Mouse (Mus musculus): ENCODE measurements around the gene Arhgap30. TPM values are rescaled to one million over a fixed set of nuclear protein-coding genes. Genes with fewer than 3 reads are reported as not detected.

The Arhgap30 gene
- polyA plus RNA-seq, 1 experiment from 2014 or later = 0.75 TPM

GRCm38 (mm10) chr1:171356814-171357213 is 31.9 kb upstream of the Arhgap30 start:
- Histone ChIP-seq H3K36me3 (peaks cover 38% of the 10 kb centered on the region), H3K4me1 (replicated peaks) (peaks cover 18% of the 10 kb centered on the region), H3K9ac (replicated peaks) (no peak overlapping the region), H3K27me3 (no peaks in the 10 kb centered on the region), H3K9me3 (peaks cover 4% of the 10 kb centered on the region; the same call in 1 of the 2 replicates), H3K27ac (no peak overlapping the region), H3K4me2 (no peak overlapping the region), H3K4me3 (replicated peaks) (no peak overlapping the region)
- no peak for ATAC-seq (ENCODE audit: insufficient number of reproducible peaks, insufficient read depth, low FRiP score, low TSS enrichment, low read depth)
- 88% methylated on average over 2 of the region's 2 CpGs for WGBS

DNA sequence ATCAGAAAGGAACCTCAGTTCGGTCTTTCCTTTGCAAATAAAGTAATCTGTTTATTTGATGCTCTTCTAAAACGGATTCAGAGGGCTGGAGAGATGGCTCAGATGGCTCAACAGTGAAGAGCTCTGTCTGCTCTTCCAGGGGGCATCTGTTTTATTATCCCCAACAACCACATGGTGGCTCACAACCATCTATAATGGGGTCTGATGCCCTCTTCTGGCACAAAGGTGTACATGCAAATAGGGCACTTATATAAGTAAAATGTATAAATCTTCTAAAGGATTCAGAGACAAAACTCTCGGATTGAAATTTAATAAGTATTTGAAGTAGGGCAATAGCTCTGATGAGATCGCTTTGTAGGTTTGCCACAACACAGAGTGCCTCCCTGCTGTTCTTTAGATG is 30.3 kb upstream of the Arhgap30 start:
- WGBS = 77% methylated on average over 4 of the region's 4 CpGs
- Histone ChIP-seq H3K4me1 (replicated peaks) (peaks cover 21% of the 10 kb centered on the region), H3K4me2 (no peak overlapping the region), H3K27ac (no peak overlapping the region), H3K9ac (replicated peaks) (no peak overlapping the region), H3K27me3 (no peaks in the 10 kb centered on the region), H3K36me3 (peaks cover 38% of the 10 kb centered on the region), H3K4me3 (replicated peaks) (no peak overlapping the region), H3K9me3 (peaks cover 4% of the 10 kb centered on the region; the same call in 1 of the 2 replicates)
- ATAC-seq (ENCODE audit: insufficient number of reproducible peaks, insufficient read depth, low FRiP score, low TSS enrichment, low read depth) = no peak

DNA sequence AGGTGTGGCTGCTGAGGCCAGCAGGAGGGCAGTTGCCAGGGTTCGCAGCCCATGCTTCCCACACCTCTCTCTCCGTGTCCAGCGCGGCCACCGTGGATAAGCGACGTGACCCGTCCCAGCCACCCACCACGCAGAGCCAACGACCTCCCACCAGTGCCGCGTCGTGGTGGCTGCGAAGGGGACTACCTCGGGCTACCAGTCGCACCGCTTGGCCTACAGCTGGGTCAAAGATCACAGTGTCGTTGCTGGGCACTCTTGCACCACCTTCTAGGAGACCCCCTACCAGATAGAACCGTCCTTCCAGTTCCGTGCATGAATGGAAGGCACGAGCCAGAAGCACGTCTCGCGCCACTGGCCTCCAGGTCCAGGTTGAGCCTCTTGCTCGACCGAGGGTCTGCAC is 28.5 kb upstream of the Arhgap30 start:
- no peak; the same call in none of the 2 replicates for ATAC-seq (ENCODE audit: insufficient number of reproducible peaks, insufficient read depth, low FRiP score, low TSS enrichment, low read depth)
- peaks cover 21% of the 10 kb centered on the region for H3K4me1 ChIP-seq (replicated peaks)
- peak overlapping the region; percentile 73; the same call in 1 of the 2 replicates for H3K27ac ChIP-seq
- peak overlapping the region; percentile 78 for H3K4me2 ChIP-seq
- H3K9me3 ChIP-seq = peaks cover 4% of the 10 kb centered on the region; the same call in 1 of the 2 replicates
- peak overlapping the region; percentile 63 for H3K9ac ChIP-seq (replicated peaks)
- H3K4me3 ChIP-seq (replicated peaks) = peak overlapping the region; percentile 52
- 3% methylated on average over 26 of the region's 26 CpGs for WGBS
- H3K27me3 ChIP-seq = no peaks in the 10 kb centered on the region
- peaks cover 33% of the 10 kb centered on the region for H3K36me3 ChIP-seq

DNA sequence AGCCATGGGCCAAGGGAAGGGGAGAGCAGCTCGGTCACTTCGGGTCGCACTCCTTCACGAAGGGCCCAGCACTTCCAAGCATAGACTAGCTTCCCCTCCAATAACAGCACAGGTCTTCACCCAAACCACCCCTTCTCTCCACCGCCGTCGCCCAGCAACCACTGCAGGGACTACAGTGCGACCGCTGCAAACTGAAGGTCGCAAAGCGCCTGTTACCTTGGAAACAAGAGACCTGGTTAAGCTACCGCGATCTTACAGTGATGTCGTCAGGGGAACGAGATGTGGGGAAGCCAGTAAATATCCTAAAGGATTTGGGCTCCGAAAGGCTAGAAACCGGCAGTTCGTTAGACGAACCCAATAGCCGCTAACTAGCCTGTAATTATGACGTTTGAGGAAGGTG is 28.1 kb upstream of the Arhgap30 start, which contains the start of gene Klhdc9:
Klhdc9 (minus strand) TSS at position 143 of the 400 bp plus-strand sequence.
- Histone ChIP-seq H3K27ac (peak within 1 kb of the TSS; percentile 77), H3K36me3 (peaks cover 33% of the 10 kb centered on the region), H3K4me2 (peak within 1 kb of the TSS; percentile 78), H3K9ac (replicated peaks) (peak within 1 kb of the TSS; percentile 63), H3K4me1 (replicated peaks) (peaks cover 21% of the 10 kb centered on the region), H3K4me3 (replicated peaks) (peak within 1 kb of the TSS; percentile 52), H3K9me3 (peaks cover 4% of the 10 kb centered on the region; the same call in 1 of the 2 replicates), H3K27me3 (no peaks in the 10 kb centered on the region)
- under 1% methylated on average over 21 of the region's 21 CpGs for WGBS
- ATAC-seq (ENCODE audit: insufficient number of reproducible peaks, insufficient read depth, low FRiP score, low TSS enrichment, low read depth) = peak; percentile 92

DNA sequence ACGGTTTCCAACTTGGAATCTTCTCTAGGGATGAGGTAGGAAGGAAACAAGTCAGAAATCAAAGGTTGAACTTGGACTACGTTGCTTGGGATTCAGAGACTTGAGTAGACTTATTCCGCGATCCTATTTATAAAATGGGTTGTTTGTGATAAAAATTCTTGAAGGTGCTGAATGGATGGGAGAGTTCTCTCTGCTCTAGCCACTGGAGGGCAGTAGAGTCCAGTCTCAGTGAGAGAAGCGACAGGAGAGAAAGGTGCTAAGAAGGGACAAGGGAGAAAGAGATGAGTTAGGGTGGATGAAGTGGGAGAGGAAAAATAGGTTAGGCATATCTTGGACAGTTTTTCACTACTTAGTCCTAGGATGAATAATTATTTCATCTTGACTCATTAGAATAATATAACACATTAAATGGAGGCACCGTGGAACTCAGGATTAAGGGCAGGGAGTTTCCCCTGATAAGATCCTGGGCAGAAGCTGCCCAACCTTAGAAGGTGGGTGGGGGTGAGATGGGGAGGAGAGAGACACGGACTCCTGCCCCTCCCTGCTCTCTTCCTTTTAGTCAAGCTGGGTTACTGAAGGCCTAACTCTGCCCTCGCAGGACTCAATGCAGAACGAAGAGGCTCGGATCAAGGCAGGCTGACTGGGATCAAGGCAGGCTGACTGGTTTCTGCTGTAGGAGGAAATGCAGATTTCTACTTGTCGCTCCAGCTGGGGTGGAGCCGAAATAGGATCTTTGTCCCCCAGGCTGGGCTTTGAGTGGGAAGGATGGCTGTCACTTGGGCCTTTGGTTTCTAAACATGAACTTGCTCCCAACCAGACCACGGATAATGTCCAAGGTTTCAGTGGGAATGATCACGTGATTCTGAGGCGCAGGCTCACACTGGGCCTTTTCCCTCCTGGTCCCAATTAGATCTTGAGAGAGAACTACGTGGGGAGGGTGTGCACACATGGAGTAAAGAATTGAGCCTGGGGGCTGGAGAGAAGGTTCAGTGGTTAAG is 27.3 kb upstream of the Arhgap30 start:
- Histone ChIP-seq H3K36me3 (peaks cover 30% of the 10 kb centered on the region), H3K4me1 (replicated peaks) (peaks cover 21% of the 10 kb centered on the region), H3K27ac (peak overlapping the region; percentile 77), H3K4me3 (replicated peaks) (peak overlapping the region; percentile 52), H3K27me3 (no peaks in the 10 kb centered on the region), H3K9me3 (peaks cover 4% of the 10 kb centered on the region; the same call in 1 of the 2 replicates), H3K9ac (replicated peaks) (peak overlapping the region; percentile 63), H3K4me2 (peak overlapping the region; percentile 78)
- WGBS = 20% methylated on average over 16 of the region's 16 CpGs
- peak; percentile 3; the same call in 1 of the 2 replicates for ATAC-seq (ENCODE audit: insufficient number of reproducible peaks, insufficient read depth, low FRiP score, low TSS enrichment, low read depth)

DNA sequence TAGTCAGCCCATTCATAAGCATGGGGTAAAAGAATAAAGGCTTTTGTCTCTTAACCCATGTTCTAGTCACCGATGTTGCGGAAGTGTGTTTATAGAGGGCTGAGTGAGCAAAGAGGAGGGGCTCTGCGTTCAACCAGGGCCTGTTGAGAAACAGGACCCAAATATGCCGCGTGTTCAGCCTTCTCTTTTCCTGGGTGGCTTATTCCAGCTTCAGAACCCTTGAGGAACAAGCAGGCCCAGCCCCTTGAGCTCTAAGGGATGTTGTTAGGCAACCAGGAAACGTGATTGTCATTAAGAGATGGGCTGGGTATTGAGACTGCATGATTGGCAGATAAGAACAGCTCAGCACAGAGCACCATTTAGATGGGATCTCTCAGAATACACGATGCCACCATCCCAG is 22.8 kb upstream of the Arhgap30 start:
- WGBS = 72% methylated on average over 7 of the region's 7 CpGs
- H3K27ac ChIP-seq = no peak overlapping the region
- peaks cover 15% of the 10 kb centered on the region for H3K27me3 ChIP-seq
- H3K4me3 ChIP-seq (replicated peaks) = no peak overlapping the region
- ATAC-seq (ENCODE audit: insufficient number of reproducible peaks, insufficient read depth, low FRiP score, low TSS enrichment, low read depth) = no peak
- peaks cover 8% of the 10 kb centered on the region for H3K4me1 ChIP-seq (replicated peaks)
- H3K9ac ChIP-seq (replicated peaks) = no peak overlapping the region
- H3K36me3 ChIP-seq = no peaks in the 10 kb centered on the region
- H3K9me3 ChIP-seq = no peaks in the 10 kb centered on the region
- H3K4me2 ChIP-seq = no peak overlapping the region

GRCm38 (mm10) chr1:171369845-171370556 is 18.8 kb upstream of the Arhgap30 start, which contains the start of gene Nectin4:
TSS of gene Nectin4 (plus strand) at chr1:171370099.
- no peak for ATAC-seq (ENCODE audit: insufficient number of reproducible peaks, insufficient read depth, low FRiP score, low TSS enrichment, low read depth)
- Histone ChIP-seq H3K4me3 (replicated peaks) (no peak within 1 kb of the TSS), H3K36me3 (no peaks in the 10 kb centered on the region), H3K4me2 (0 out of 2 replicates have a peak within 1 kb of the TSS, but pooled peaks have one; percentile 13), H3K27me3 (peaks cover 24% of the 10 kb centered on the region), H3K9ac (replicated peaks) (no peak within 1 kb of the TSS), H3K27ac (no peak within 1 kb of the TSS), H3K9me3 (no peaks in the 10 kb centered on the region), H3K4me1 (replicated peaks) (peaks cover 7% of the 10 kb centered on the region)
- 40% methylated on average over 20 of the region's 20 CpGs for WGBS

- H3K27me3 ChIP-seq = peaks cover 31% of the 10 kb centered on the region
- H3K36me3 ChIP-seq = no peaks in the 10 kb centered on the region
- 61% methylated on average over 3 of the region's 3 CpGs for WGBS
- no peaks in the 10 kb centered on the region for H3K9me3 ChIP-seq
- H3K4me1 ChIP-seq (replicated peaks) = peaks cover 13% of the 10 kb centered on the region
- no peak overlapping the region for H3K4me2 ChIP-seq
- no peak overlapping the region for H3K27ac ChIP-seq
- no peak overlapping the region for H3K9ac ChIP-seq (replicated peaks)
- ATAC-seq (ENCODE audit: insufficient number of reproducible peaks, insufficient read depth, low FRiP score, low TSS enrichment, low read depth) = no peak
- no peak overlapping the region for H3K4me3 ChIP-seq (replicated peaks)
Observed at GRCm38 (mm10) chr1:171372880-171373279, 15.9 kb upstream of the Arhgap30 start.

GRCm38 (mm10) chr1:171373946-171374345 is 14.8 kb upstream of the Arhgap30 start:
- Histone ChIP-seq H3K4me3 (replicated peaks) (no peak overlapping the region), H3K36me3 (no peaks in the 10 kb centered on the region), H3K4me2 (no peak overlapping the region), H3K27me3 (peaks cover 42% of the 10 kb centered on the region), H3K27ac (peak overlapping the region; percentile 20; the same call in 1 of the 2 replicates), H3K4me1 (replicated peaks) (peaks cover 13% of the 10 kb centered on the region), H3K9ac (replicated peaks) (no peak overlapping the region), H3K9me3 (no peaks in the 10 kb centered on the region)
- WGBS = 3% methylated on average over 4 of the region's 4 CpGs
- ATAC-seq (ENCODE audit: insufficient number of reproducible peaks, insufficient read depth, low FRiP score, low TSS enrichment, low read depth) = peak; percentile 54; the same call in 1 of the 2 replicates

- H3K4me3 ChIP-seq (replicated peaks) = no peak overlapping the region
- WGBS = 48% methylated on average over 9 of the region's 9 CpGs
- peaks cover 44% of the 10 kb centered on the region for H3K27me3 ChIP-seq
- peak overlapping the region; percentile 7; the same call in 1 of the 2 replicates for H3K27ac ChIP-seq
- H3K4me1 ChIP-seq (replicated peaks) = peaks cover 21% of the 10 kb centered on the region
- H3K9ac ChIP-seq (replicated peaks) = no peak overlapping the region; the same call in 1 of the 2 replicates
- no peak overlapping the region for H3K4me2 ChIP-seq
- ATAC-seq (ENCODE audit: insufficient number of reproducible peaks, insufficient read depth, low FRiP score, low TSS enrichment, low read depth) = no peak
- no peaks in the 10 kb centered on the region for H3K9me3 ChIP-seq
- no peaks in the 10 kb centered on the region for H3K36me3 ChIP-seq
Observed at GRCm38 (mm10) chr1:171375646-171376097, 13.1 kb upstream of the Arhgap30 start.
